Mouse (Mus musculus): ENCODE results near the gene Olfr787. TPM values are rescaled to one million over a fixed set of nuclear protein-coding genes. Genes with fewer than 3 reads are reported as not detected.

Olfr787 gene
- not detected in 2 replicates for polyA plus RNA-seq (2015; fragmentation: Nextera tagmentation; extraction: Ambion mirVana)

GRCm38 (mm10) chr10:129461562-129461961, at the start of gene Olfr787:
Gene Olfr787 (plus strand): TSS chr10:129461862.
- Histone ChIP-seq H3K4me3 (no peak within 1 kb of the TSS), H3K9me3 (no peaks in the 10 kb centered on the region)
- ATAC-seq (ENCODE audit: borderline replicate concordance, extremely low read depth, low FRiP score, low TSS enrichment), result no peak

GRCm38 (mm10) chr10:129427006-129427405, 34.7 kb upstream of the Olfr787 start, which contains the start of gene Olfr786:
Gene Olfr786 (plus strand): TSS chr10:129427306.
- no peak within 1 kb of the TSS for H3K4me2 ChIP-seq
- no peaks in the 10 kb centered on the region for H3K4me1 ChIP-seq
- no peak within 1 kb of the TSS for H3K27ac ChIP-seq
- H3K4me3 ChIP-seq, result no peak within 1 kb of the TSS
- H3K36me3 ChIP-seq, result no peaks in the 10 kb centered on the region
- no peak within 1 kb of the TSS for H3K9ac ChIP-seq
- ATAC-seq (ENCODE audit: borderline replicate concordance, extremely low read depth, low FRiP score, low TSS enrichment), result no peak
- no peaks in the 10 kb centered on the region for H3K27me3 ChIP-seq
- H3K9me3 ChIP-seq, result no peaks in the 10 kb centered on the region

More at GRCm38 (mm10) chr10:129461562-129461961, at the start of gene Olfr787:
- Histone ChIP-seq H3K9ac (no peak within 1 kb of the TSS), H3K27me3 (no peaks in the 10 kb centered on the region), H3K36me3 (no peaks in the 10 kb centered on the region), H3K4me2 (no peak within 1 kb of the TSS), H3K4me1 (no peaks in the 10 kb centered on the region), H3K27ac (no peak within 1 kb of the TSS)
- 79% methylated on average over 3 of the region's 3 CpGs for WGBS

- no peaks in the 10 kb centered on the region for H3K27me3 ChIP-seq
- H3K4me2 ChIP-seq, result no peak within 1 kb of the TSS
- H3K4me3 ChIP-seq, result no peak within 1 kb of the TSS
- H3K27ac ChIP-seq, result no peak within 1 kb of the TSS
- H3K36me3 ChIP-seq, result no peaks in the 10 kb centered on the region
- no peak within 1 kb of the TSS for H3K9ac ChIP-seq
- H3K9me3 ChIP-seq, result no peaks in the 10 kb centered on the region
- ATAC-seq (ENCODE audit: borderline replicate concordance, extremely low read depth, low FRiP score, low TSS enrichment), result no peak
- H3K4me1 ChIP-seq, result no peaks in the 10 kb centered on the region
Observed at GRCm38 (mm10) chr10:129470698-129471097, 9.0 kb downstream of the Olfr787 start, which contains the start of gene Olfr788. Gene Olfr788 (plus strand): TSS chr10:129470998.

- no peak overlapping the region for H3K9ac ChIP-seq
- WGBS, result 57% methylated on average over 2 of the region's 2 CpGs
- H3K27me3 ChIP-seq, result no peaks in the 10 kb centered on the region
- no peak overlapping the region for H3K27ac ChIP-seq
- H3K4me2 ChIP-seq, result no peak overlapping the region
- no peak for ATAC-seq (ENCODE audit: borderline replicate concordance, extremely low read depth, low FRiP score, low TSS enrichment)
- no peaks in the 10 kb centered on the region for H3K36me3 ChIP-seq
- no peaks in the 10 kb centered on the region for H3K4me1 ChIP-seq
- no peak overlapping the region for H3K4me3 ChIP-seq
- H3K9me3 ChIP-seq, result no peaks in the 10 kb centered on the region
Observed at GRCm38 (mm10) chr10:129473256-129473655, 11.6 kb downstream of the Olfr787 start.

GRCm38 (mm10) chr10:129473723-129474122, 12.1 kb downstream of the Olfr787 start:
- H3K9me3 ChIP-seq, result no peaks in the 10 kb centered on the region
- H3K4me3 ChIP-seq, result no peak overlapping the region
- H3K27me3 ChIP-seq, result no peaks in the 10 kb centered on the region
- ATAC-seq (ENCODE audit: borderline replicate concordance, extremely low read depth, low FRiP score, low TSS enrichment), result no peak
- no peak overlapping the region for H3K9ac ChIP-seq
- H3K27ac ChIP-seq, result no peak overlapping the region
- H3K36me3 ChIP-seq, result no peaks in the 10 kb centered on the region
- no peaks in the 10 kb centered on the region for H3K4me1 ChIP-seq
- H3K4me2 ChIP-seq, result no peak overlapping the region

- H3K9ac ChIP-seq, result no peak within 1 kb of the TSS
- H3K4me1 ChIP-seq, result no peaks in the 10 kb centered on the region
- 37% methylated on average over 2 of the region's 2 CpGs for WGBS
- H3K4me2 ChIP-seq, result no peak within 1 kb of the TSS
- no peak within 1 kb of the TSS for H3K27ac ChIP-seq
- no peak for ATAC-seq (ENCODE audit: borderline replicate concordance, extremely low read depth, low FRiP score, low TSS enrichment)
- no peak within 1 kb of the TSS for H3K4me3 ChIP-seq
- H3K36me3 ChIP-seq, result no peaks in the 10 kb centered on the region
- no peaks in the 10 kb centered on the region for H3K9me3 ChIP-seq
- no peaks in the 10 kb centered on the region for H3K27me3 ChIP-seq
Observed at GRCm38 (mm10) chr10:129484452-129484851, 22.8 kb downstream of the Olfr787 start, which contains the start of gene Olfr789. Gene Olfr789 (plus strand): TSS chr10:129484752.

- WGBS, result 83% methylated on average over 2 of the region's 2 CpGs
- no peak for ATAC-seq (ENCODE audit: borderline replicate concordance, extremely low read depth, low FRiP score, low TSS enrichment)
- H3K27ac ChIP-seq, result no peak overlapping the region
Observed at GRCm38 (mm10) chr10:129490101-129490500, 28.4 kb downstream of the Olfr787 start.

GRCm38 (mm10) chr10:129498192-129498591, 36.5 kb downstream of the Olfr787 start, which contains the start of gene Olfr790:
Gene Olfr790 (plus strand): TSS chr10:129498492.
- Histone ChIP-seq H3K4me2 (no peak within 1 kb of the TSS), H3K9me3 (no peaks in the 10 kb centered on the region), H3K4me1 (no peaks in the 10 kb centered on the region), H3K27ac (no peak within 1 kb of the TSS), H3K4me3 (no peak within 1 kb of the TSS), H3K27me3 (no peaks in the 10 kb centered on the region), H3K36me3 (no peaks in the 10 kb centered on the region), H3K9ac (no peak within 1 kb of the TSS)
- ATAC-seq (ENCODE audit: borderline replicate concordance, extremely low read depth, low FRiP score, low TSS enrichment), result no peak

More at GRCm38 (mm10) chr10:129490101-129490500, 28.4 kb downstream of the Olfr787 start:
- Histone ChIP-seq H3K9me3 (no peaks in the 10 kb centered on the region), H3K4me1 (no peaks in the 10 kb centered on the region), H3K27me3 (no peaks in the 10 kb centered on the region), H3K4me3 (no peak overlapping the region), H3K36me3 (no peaks in the 10 kb centered on the region), H3K9ac (no peak overlapping the region), H3K4me2 (no peak overlapping the region)

Other genes starting within 250 kb of the Olfr787 start
- gene Olfr774, start 225.7 kb upstream of the Olfr787 start, polyA plus RNA-seq (2015; fragmentation: Nextera tagmentation; extraction: Ambion mirVana), result not detected in 2 replicates
- not detected in 2 replicates for gene Olfr775, start 213.4 kb upstream of the Olfr787 start, polyA plus RNA-seq (2015; fragmentation: Nextera tagmentation; extraction: Ambion mirVana)
- gene Olfr776, start 202.7 kb upstream of the Olfr787 start, polyA plus RNA-seq (2015; fragmentation: Nextera tagmentation; extraction: Ambion mirVana), result not detected in 2 replicates
- not detected in 2 replicates for gene Olfr777, start 190.4 kb upstream of the Olfr787 start, polyA plus RNA-seq (2015; fragmentation: Nextera tagmentation; extraction: Ambion mirVana)
- not detected in 2 replicates for gene Olfr780, start 143.7 kb upstream of the Olfr787 start, polyA plus RNA-seq (2015; fragmentation: Nextera tagmentation; extraction: Ambion mirVana)
- not detected in 2 replicates for gene Olfr781, start 133.0 kb upstream of the Olfr787 start, polyA plus RNA-seq (2015; fragmentation: Nextera tagmentation; extraction: Ambion mirVana)
- not detected in 2 replicates for gene Olfr782, start 113.0 kb upstream of the Olfr787 start, polyA plus RNA-seq (2015; fragmentation: Nextera tagmentation; extraction: Ambion mirVana)
- gene Olfr784, start 77.8 kb upstream of the Olfr787 start, polyA plus RNA-seq (2015; fragmentation: Nextera tagmentation; extraction: Ambion mirVana), result 0.05 and 0.06 TPM in 2 replicates
- gene Olfr785, start 56.4 kb upstream of the Olfr787 start, polyA plus RNA-seq (2015; fragmentation: Nextera tagmentation; extraction: Ambion mirVana), result not detected in 2 replicates
- not detected in 2 replicates for gene Olfr786, start 34.6 kb upstream of the Olfr787 start, polyA plus RNA-seq (2015; fragmentation: Nextera tagmentation; extraction: Ambion mirVana)
- gene Olfr788, start 9.1 kb downstream of the Olfr787 start, polyA plus RNA-seq (2015; fragmentation: Nextera tagmentation; extraction: Ambion mirVana), result not detected in 2 replicates
- not detected in 2 replicates for gene Olfr789, start 22.9 kb downstream of the Olfr787 start, polyA plus RNA-seq (2015; fragmentation: Nextera tagmentation; extraction: Ambion mirVana)
- not detected in 2 replicates for gene Olfr790, start 36.6 kb downstream of the Olfr787 start, polyA plus RNA-seq (2015; fragmentation: Nextera tagmentation; extraction: Ambion mirVana)
- not detected in 2 replicates for gene Olfr791, start 59.9 kb downstream of the Olfr787 start, polyA plus RNA-seq (2015; fragmentation: Nextera tagmentation; extraction: Ambion mirVana)
- gene Olfr792, start 77.3 kb downstream of the Olfr787 start, polyA plus RNA-seq (2015; fragmentation: Nextera tagmentation; extraction: Ambion mirVana), result not detected in 2 replicates
- gene Olfr794, start 105.8 kb downstream of the Olfr787 start, polyA plus RNA-seq (2015; fragmentation: Nextera tagmentation; extraction: Ambion mirVana), result not detected in 2 replicates
- gene Olfr796, start 150.7 kb downstream of the Olfr787 start, polyA plus RNA-seq (2015; fragmentation: Nextera tagmentation; extraction: Ambion mirVana), result not detected in 2 replicates
- gene Olfr798, start 166.1 kb downstream of the Olfr787 start, polyA plus RNA-seq (2015; fragmentation: Nextera tagmentation; extraction: Ambion mirVana), result not detected in 2 replicates
- not detected in 2 replicates for gene Olfr799, start 175.6 kb downstream of the Olfr787 start, polyA plus RNA-seq (2015; fragmentation: Nextera tagmentation; extraction: Ambion mirVana)
- not detected in 2 replicates for gene Olfr800, start 195.8 kb downstream of the Olfr787 start, polyA plus RNA-seq (2015; fragmentation: Nextera tagmentation; extraction: Ambion mirVana)
- not detected in 2 replicates for gene Olfr801, start 212.0 kb downstream of the Olfr787 start, polyA plus RNA-seq (2015; fragmentation: Nextera tagmentation; extraction: Ambion mirVana)
- gene Olfr802, start 226.3 kb downstream of the Olfr787 start, polyA plus RNA-seq (2015; fragmentation: Nextera tagmentation; extraction: Ambion mirVana), result not detected in 2 replicates
- gene Olfr803, start 232.4 kb downstream of the Olfr787 start, polyA plus RNA-seq (2015; fragmentation: Nextera tagmentation; extraction: Ambion mirVana), result not detected in 2 replicates
- not detected in 2 replicates for gene Olfr804, start 241.3 kb downstream of the Olfr787 start, polyA plus RNA-seq (2015; fragmentation: Nextera tagmentation; extraction: Ambion mirVana)